Mouse (Mus musculus) T-cell, adult 2 months (primary cell): ENCODE measurements around the gene Gatd1.
"Not testable (repeated sequence)": the region's sequence is repeated elsewhere in the genome, so short reads cannot be mapped to it uniquely, and the experiment has no call there.

Source experiments
- DNase-seq: peaks from one replicate; pipeline ENCODE4 v3.0.0; 2022; ENCODE audit warnings: low spot score

Gene Gatd1

GRCm38 (mm10) chr7:141413809-141414584, at the start of gene Gatd1:
Gene Gatd1, minus strand, starts transcription at chr7:141414136.
- peak; percentile 99 for DNase-seq

GRCm38 (mm10) chr7:141462333-141462821, 48.4 kb upstream of the Gatd1 start:
- DNase-seq = no peak

- no peak for DNase-seq
Measured at GRCm38 (mm10) chr7:141461521-141462332, 47.8 kb upstream of the Gatd1 start.

- DNase-seq = no peak
Measured at GRCm38 (mm10) chr7:141460391-141461113, 46.6 kb upstream of the Gatd1 start, which contains the start of gene Cracr2b. Gene Cracr2b, plus strand, starts transcription at chr7:141461094.

GRCm38 (mm10) chr7:141460001-141460390, 46.1 kb upstream of the Gatd1 start:
- DNase-seq = no peak

- DNase-seq = no peak
Measured at GRCm38 (mm10) chr7:141459301-141459711, 45.4 kb upstream of the Gatd1 start.

- no peak for DNase-seq
Measured at GRCm38 (mm10) chr7:141458661-141459060, 44.7 kb upstream of the Gatd1 start.

- DNase-seq = peak; percentile 54
Measured at GRCm38 (mm10) chr7:141457986-141458660, 44.2 kb upstream of the Gatd1 start.

GRCm38 (mm10) chr7:141457236-141457635, 43.3 kb upstream of the Gatd1 start:
- no peak for DNase-seq

- DNase-seq = no peak
Measured at GRCm38 (mm10) chr7:141456739-141457138, 42.8 kb upstream of the Gatd1 start.

- DNase-seq = peak; percentile 57
Measured at GRCm38 (mm10) chr7:141455610-141456314, 41.8 kb upstream of the Gatd1 start.

GRCm38 (mm10) chr7:141454967-141455551, 41.1 kb upstream of the Gatd1 start, which contains the start of gene Pnpla2:
Gene Pnpla2, plus strand, starts transcription at chr7:141455198.
- DNase-seq = peak; percentile 93

GRCm38 (mm10) chr7:141453636-141454035, 39.7 kb upstream of the Gatd1 start:
- DNase-seq = no peak

GRCm38 (mm10) chr7:141451928-141452327, 38.0 kb upstream of the Gatd1 start:
- no peak for DNase-seq

- peak; percentile 93 for DNase-seq
Measured at GRCm38 (mm10) chr7:141447110-141447991, 33.4 kb upstream of the Gatd1 start, which contains the start of gene Rplp2. Gene Rplp2, plus strand, starts transcription at chr7:141447370.

- DNase-seq = not testable (repeated sequence)
Measured at GRCm38 (mm10) chr7:141446374-141446773, 32.4 kb upstream of the Gatd1 start.

- peak; percentile 46 for DNase-seq
Measured at GRCm38 (mm10) chr7:141443828-141444237, 29.9 kb upstream of the Gatd1 start, which contains the start of gene Pidd1. Gene Pidd1, minus strand, starts transcription at chr7:141444025.

- DNase-seq = no peak
Measured at GRCm38 (mm10) chr7:141443081-141443821, 29.3 kb upstream of the Gatd1 start.
